Mouse (Mus musculus) layer of hippocampus, adult 2 months (tissue): Measurements from ENCODE around the gene Dlg4. TPM values are rescaled to one million over a fixed set of nuclear protein-coding genes. Genes with fewer than 3 reads are reported as not detected.

Experiments
- DNase-seq, 2 experiments: peaks; one replicate each; pipeline ENCODE4 v3.0.0; 2022; ENCODE audit warnings: low spot score in 2 of 2
- H3K27ac ChIP-seq: fragments of 200-600 bp; 2 replicates; pipeline ENCODE4 v1.8.1; 2022
- H3K4me3 ChIP-seq: fragments of 200-600 bp; 2 replicates; pipeline ENCODE4 v1.8.1; 2022; ENCODE audit warnings: mild to moderate bottlenecking
- CTCF ChIP-seq: fragments of 200-600 bp; conservative IDR thresholded peaks from 2 replicates; pipeline ENCODE4 v1.8.1; 2022; ENCODE audit warnings: antibody characterized with exemption, mild to moderate bottlenecking, moderate library complexity
- total RNA-seq, 2 experiments: library from RNA; stranded (reverse); gene quantifications; 2 replicates each; pipeline ENCODE4 v1.2.3; 2021

Dlg4 gene
- total RNA-seq, 2 experiments from 2014 or later = 880 to 888 TPM

DNA sequence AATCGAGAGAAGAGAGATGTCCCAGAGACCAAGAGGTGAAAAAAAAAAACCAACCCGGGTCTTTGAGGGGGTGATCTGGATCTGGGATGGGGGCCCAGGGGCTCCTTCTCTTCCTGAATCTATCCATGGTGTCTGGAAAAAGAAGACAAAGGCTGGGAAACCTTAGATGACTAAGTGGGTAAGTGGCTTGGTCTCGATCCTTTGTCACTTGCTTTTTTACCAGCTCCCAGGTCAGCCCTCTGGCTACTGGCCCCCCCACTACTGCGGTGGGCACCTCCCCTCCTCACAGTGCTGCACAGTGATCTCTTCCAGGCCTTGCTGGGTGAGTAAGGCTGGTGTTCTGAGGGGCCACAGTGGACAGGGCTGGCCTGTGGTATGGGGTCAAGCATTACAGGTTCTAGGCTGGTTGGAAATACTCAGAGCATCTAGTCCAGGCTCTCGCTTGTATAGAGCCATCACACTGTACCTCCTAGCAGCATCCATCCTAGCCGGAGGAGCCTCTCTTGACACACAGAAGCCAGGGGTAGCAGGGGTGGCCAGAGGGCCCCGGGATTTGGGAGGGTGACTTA is 541 bp downstream of the Dlg4 start:
- DNase-seq = no peak
- peak overlapping the region; percentile 96 for H3K27ac ChIP-seq
- H3K4me3 ChIP-seq = peak overlapping the region; percentile 79; the same call in 1 of the 2 replicates
- TF ChIP-seq CTCF = no peak

DNA sequence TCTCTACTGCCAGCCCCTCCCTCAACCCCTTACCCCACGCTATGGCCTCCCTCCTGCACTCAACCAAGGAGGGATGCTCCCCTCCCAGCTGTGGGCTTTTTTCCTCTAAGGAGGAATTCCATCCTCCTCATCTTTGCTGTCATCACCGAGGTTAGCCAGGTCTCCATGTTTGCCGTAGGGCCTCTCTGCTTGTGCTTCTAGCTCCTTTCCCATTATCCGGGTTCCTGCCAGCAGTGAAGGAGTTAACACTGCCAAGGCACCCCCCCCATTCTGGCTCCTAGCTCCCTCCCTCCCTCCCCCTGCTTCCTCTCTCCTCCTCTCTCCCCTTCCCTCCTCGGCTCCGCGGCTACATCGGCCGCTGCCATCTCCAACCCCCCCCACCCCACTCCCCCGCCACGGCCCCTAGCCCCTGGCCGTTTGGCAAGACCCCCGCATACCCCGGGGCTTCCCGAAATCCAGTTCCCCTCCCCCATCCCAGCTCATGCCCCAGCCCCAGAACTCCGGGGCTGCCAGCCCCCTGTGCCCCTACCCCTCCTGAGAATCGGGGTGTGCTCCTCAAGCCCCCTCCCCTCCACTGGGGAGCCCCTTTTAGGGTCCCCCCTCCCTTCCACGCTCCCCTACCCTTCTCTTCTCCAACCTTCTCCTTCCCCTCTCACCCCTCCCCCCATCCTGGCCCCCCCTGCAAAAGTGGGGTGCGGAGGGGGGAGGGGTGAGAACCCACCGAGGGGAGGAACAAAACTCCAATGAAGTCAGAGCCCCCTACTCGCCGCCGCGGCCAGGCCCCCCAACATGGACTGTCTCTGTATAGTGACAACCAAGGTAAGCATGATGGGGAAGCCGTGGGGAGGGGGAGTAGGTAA is 1.6 kb downstream of the Dlg4 start:
- peak overlapping the region; percentile 96 for H3K27ac ChIP-seq
- TF ChIP-seq CTCF = no peak
- DNase-seq = peak; percentile 58 to 80
- H3K4me3 ChIP-seq = peak overlapping the region; percentile 79

DNA sequence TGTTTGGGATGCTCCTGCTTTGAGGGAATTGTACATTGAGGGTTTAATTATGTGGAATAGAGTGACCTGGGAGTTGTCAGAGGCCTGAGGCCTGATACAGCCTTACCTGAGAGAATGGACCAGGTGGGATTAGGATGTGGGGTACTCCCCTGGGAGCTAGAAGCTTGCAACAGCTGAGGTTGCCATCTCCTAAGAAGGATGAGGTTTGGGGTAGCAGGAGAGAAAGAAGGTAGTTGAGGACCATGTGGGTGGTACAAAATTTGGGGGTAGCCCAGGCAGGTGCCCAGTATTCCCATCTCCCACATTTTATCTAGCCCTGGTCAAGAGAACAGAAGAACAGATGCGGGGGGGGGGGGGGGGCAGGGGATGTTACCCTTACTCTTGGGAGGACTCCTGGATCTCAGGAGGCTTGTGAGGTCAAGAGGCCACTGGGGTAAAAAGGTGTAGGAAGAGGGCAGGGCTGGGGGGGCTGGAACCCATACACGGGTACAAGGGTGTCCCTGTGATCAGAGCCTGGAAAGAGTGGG is 2.8 kb downstream of the Dlg4 start:
- TF ChIP-seq CTCF = no peak
- H3K4me3 ChIP-seq = peak overlapping the region; percentile 79
- DNase-seq = no peak
- peak overlapping the region; percentile 96 for H3K27ac ChIP-seq

DNA sequence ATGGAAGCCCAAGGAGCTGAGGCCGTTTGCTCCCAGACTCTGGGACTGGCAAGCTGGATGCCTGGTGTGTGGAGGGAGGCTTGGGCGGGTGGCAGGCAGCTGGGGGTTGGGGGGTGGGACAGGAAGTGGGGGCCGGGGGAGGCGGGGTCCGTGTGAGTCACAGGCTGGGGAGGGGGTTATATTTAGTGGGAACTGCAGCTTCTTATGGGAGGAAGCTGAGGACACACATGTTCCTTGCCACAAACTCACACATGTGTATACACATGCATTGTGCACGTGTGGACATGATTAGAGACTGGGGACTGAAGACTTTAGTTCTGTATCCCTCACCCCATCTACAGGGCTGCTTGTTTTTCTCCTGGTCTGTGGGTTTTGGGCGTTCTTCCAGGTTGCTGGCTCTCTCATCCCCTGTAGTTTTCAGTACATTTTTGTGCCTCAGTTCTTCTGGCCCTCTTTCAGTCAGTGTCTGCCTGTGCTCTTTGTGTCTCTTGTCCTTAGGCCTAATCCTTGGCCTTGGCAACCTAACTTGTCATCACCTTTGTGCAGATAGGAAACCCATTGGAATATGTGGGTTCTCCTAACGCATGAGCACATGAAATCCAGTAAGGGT is 3.4 kb downstream of the Dlg4 start:
- peak overlapping the region; percentile 96 for H3K27ac ChIP-seq
- H3K4me3 ChIP-seq = peak overlapping the region; percentile 79
- no peak for TF ChIP-seq CTCF
- DNase-seq = peak in 1 of 2 experiments; percentile 42

GRCm38 (mm10) chr11:70020731-70021263 is 4.1 kb downstream of the Dlg4 start:
- H3K27ac ChIP-seq = peak overlapping the region; percentile 96
- DNase-seq = peak; percentile 70 to 77
- TF ChIP-seq CTCF = peak; percentile 76
- peak overlapping the region; percentile 79 for H3K4me3 ChIP-seq

GRCm38 (mm10) chr11:70021264-70022132 is 4.8 kb downstream of the Dlg4 start:
- peak overlapping the region; percentile 79 for H3K4me3 ChIP-seq
- DNase-seq = peak; percentile 97 to 98
- TF ChIP-seq CTCF = no peak
- peak overlapping the region; percentile 96 for H3K27ac ChIP-seq

DNA sequence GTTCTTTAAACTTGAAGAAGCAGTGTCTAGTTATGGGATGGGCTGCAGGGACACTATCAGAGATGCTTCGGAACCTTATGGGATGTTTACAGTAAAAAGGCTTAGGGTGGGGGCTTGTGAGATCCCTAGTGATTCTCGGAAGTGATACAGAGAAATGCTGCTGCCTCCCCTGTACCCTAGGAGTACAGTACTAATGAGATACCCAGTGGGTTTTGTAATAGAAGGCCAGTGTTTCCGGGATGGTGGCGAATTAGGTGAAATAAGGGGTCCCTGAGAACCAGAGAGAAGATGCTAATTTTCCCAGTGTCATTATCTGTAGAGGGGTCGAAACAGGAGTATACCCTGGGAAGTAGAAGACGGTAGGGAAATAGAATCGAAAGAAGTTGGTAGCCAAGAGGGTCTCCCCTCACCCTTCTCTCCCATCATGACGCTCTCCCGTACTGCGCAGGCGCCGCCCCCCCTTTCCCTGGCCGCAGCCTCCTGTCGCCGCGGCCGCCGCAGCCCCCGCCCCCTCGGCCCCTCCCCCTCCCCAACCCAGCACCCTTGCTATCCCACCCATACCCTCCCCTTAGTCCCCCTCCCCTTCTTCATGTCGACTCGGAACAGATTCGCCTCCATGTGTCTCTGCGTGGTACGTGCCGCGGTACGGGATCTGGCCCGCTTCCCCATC is 6.9 kb downstream of the Dlg4 start:
- peak overlapping the region; percentile 86 for H3K27ac ChIP-seq
- DNase-seq = peak in 1 of 2 experiments; percentile 49
- TF ChIP-seq CTCF = no peak
- H3K4me3 ChIP-seq = peak overlapping the region; percentile 58

GRCm38 (mm10) chr11:70024151-70024514 is 7.4 kb downstream of the Dlg4 start:
- Histone ChIP-seq H3K27ac (peak overlapping the region; percentile 86), H3K4me3 (peak overlapping the region; percentile 58)
- no peak for DNase-seq
- TF ChIP-seq CTCF = no peak

DNA sequence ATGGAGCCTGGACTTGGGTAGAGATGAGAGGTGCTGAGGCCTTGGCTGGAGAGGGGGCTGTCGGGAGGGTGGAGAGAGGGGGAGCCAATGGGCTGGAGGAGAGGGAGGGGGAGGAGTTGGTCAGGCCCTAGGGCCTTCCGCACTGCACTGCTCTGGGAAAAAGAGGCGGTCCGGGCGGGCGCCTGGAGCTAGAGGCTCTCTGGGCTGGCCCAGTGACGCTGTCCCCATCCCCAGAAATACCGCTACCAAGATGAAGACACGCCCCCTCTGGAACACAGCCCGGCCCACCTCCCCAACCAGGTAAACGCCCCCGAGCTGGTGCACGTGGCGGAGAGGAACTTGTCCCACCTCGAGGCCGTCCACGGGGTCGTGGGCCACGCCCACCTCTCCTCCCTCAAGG is 9.9 kb downstream of the Dlg4 start:
- no peak for TF ChIP-seq CTCF
- Histone ChIP-seq H3K27ac (peak overlapping the region; percentile 86), H3K4me3 (peak overlapping the region; percentile 46)
- DNase-seq = no peak

DNA sequence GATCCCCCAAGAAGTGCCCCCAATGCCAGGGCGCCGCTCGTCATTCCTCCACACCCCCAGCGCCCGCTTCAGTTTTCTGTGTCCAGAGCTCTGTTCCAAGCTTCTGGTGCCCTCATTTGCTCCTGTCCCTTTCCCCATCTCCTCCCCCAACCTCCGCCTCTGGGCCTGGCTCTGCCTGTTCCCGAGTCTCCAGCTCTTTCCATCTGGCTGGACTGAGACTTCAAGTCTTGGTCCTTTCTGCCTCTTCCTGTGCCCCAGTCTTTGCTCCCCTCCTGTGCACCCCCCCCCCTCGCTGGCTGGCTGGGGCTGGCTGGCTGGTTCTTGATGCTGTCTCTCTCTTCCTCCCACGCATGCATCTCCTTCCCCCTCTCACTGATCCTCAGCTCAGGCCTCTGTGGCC is 10.7 kb downstream of the Dlg4 start:
- DNase-seq = peak in 1 of 2 experiments; percentile 38
- Histone ChIP-seq H3K4me3 (peak overlapping the region; percentile 46), H3K27ac (peak overlapping the region; percentile 86)
- no peak for TF ChIP-seq CTCF

- TF ChIP-seq CTCF = no peak
- Histone ChIP-seq H3K4me3 (peak overlapping the region; percentile 36), H3K27ac (peak overlapping the region; percentile 86)
- DNase-seq = no peak
These were observed 11.8 kb downstream of the Dlg4 start for GRCm38 (mm10) chr11:70028401-70029129.
